Mouse (Mus musculus) embryo, embryonic 11 days (tissue): ENCODE data around the gene Bin2.
A peak's percentile ranks its signal among the peaks of the same experiment; 100 is the strongest.
"Not testable (repeated sequence)": the region's sequence is repeated elsewhere in the genome, so short reads cannot be mapped to it uniquely, and the experiment has no call there.

Source experiments
- DNase-seq: peaks from one replicate; pipeline ENCODE4 v3.0.0-alpha.2; 2015

The Bin2 gene

GRCm38 (mm10) chr15:100642451-100642850 is 26.9 kb downstream of the Bin2 start:
- DNase-seq: no peak

- DNase-seq: no peak
These were observed 28.0 kb downstream of the Bin2 start for GRCm38 (mm10) chr15:100641226-100641810.

DNA sequence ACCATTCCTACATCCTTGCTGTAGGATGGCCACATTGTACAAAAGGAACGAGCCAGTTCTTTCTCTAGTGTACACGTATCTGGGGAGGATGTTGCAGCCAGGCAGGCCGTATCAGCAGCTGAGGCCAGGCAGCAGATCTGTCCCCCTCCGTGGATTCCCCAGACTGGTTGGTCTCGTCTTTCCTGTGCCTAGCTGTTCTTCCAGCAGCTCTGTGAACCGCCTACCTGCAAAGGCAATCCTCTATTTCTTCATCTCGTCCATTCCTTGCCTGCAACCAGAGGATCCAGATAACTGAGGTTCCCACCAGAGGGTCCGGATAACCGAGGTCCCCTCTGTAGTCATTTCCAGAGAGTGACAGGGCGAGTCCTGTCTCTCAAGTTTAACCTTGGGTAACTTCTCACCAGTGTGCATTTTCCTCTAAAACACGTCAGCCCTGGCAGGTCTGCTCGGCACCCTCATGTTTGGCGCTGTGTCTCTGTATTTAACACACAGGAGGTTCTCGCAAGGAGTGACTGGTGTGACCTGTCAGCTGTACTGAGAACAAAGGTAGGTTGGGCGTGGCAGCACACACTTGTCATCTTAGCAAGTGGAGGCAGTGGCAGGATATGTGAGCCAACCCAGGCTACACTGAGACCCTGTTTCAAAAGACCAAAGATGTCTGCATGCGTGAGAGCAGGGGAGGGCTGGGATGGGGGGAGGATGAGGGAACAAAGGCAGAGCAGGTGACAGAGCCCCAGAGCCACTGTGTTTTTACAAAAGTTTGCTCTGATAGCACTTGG is 29.2 kb downstream of the Bin2 start:
- DNase-seq: no peak

GRCm38 (mm10) chr15:100637661-100638060 is 31.7 kb downstream of the Bin2 start:
- peak; percentile 36 for DNase-seq

DNA sequence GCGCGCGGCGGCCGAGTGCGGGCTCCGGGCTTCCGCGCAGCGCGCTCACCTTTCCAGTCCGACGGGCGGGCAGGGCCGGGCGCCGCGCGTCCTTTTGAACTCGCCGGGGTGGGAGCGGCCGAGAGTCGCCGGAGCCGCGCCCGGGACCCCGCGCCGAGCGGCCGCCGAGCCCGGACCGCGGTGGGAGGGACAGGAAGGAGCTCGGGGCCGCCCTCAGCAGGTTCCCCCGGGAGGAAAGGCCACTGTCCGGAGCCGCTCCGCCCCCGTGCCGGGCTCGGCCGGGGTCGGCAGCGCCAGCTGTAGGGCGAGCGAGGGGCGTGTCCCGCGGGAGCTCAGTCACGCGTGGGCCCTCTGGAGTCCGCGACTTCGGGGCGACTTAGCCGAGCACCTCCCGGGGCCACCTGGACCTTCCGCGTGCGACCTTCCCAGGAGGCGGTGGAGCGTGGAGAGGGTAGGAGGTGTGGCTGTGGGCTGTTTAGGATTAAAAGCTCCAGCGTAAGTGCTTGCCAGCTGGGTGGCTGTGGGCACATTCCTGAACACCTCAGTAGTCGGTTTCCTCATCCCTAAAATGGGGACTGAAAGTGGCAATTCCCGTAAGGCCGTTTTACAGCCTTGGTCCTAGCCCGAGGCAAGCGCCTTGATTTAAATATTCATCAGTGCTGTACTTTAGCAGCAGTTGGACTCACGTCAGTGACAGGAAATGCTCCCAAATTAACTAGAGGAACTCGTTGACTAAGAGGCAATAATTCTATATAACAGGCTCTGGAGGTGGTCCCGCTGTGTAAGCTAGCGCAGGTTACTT is 32.5 kb downstream of the Bin2 start, which contains the start of gene Smagp:
TSS of gene Smagp (minus strand) at position 241 of the 802 bp plus-strand sequence.
- DNase-seq: peak; percentile 56

GRCm38 (mm10) chr15:100635851-100636645 is 33.3 kb downstream of the Bin2 start:
- no peak for DNase-seq

- no peak for DNase-seq
These were observed 34.1 kb downstream of the Bin2 start for GRCm38 (mm10) chr15:100635239-100635638.

DNA sequence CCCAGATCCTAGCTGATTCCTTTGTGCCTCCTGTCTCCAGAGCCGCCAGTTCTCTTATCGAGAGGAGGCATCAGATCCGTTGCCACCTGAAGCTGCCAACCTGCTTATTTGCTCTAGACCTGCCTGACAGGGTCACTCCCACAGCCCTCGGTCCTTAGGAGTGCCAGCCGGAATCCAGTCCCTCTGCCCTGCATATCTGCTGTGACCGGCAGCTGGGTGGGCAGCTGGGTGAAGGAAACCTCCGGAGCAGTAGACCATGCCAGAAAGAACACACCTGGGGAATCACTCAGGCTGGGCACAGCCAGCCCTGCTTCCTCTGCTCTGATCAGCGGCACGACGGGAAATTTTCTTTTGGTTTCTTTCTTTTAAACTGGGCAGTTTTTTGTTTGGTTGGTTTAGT is 36.0 kb downstream of the Bin2 start:
- no peak for DNase-seq

DNA sequence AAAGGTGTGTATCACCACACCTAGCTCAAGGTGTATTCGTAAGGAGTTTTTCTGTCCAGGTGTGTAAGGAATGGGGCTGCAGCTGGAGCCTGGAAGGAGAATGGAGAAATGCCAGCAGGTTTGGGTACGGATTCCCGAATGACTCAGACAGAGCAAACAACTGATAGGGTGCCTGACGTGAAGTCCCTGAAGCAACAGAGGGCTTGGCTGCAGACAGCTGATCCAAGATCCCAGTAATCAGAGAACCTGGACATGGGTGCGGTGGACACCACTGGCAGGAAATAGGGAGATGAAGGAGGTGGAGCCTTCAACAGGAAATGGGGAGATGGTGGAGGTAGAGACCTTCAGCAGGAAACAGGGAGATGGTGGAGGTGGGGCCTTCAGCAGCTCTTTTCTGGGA is 37.0 kb downstream of the Bin2 start:
- no peak for DNase-seq

DNA sequence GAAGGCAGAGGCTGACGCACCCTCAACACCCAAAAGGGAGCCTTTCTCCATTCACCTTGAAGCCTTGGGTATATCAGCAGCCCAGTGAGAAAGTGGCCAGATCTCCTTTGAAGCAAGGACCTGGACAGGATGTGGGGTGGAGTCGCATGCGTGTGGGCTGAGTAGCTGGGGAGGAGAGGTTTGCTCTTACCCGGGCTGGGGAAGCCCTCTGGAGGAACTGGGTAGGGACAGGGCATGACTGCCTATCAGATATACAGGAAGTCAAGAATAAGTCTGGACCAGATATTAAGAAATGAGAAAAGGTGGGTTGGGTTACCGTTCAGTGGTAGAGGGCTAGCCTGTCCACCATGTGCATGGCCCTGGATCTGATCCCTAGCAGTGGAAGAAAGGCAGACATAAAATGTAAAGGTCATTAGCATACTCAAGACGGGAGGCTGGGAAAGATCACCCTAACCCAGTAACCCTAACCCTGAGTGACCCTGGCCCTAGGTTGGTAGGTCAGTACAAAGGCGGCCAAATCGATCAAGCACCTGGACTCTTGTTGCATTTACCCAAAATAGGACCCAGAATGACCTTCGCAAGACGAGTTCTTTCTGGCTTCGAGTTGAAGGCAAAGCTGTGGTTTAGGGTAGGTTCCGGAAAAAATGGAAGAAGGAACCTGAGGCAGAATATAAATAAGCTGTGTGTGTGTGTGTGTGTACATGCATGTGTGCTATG is 37.7 kb downstream of the Bin2 start:
- DNase-seq: no peak

- DNase-seq: no peak
These were observed 39.2 kb downstream of the Bin2 start for GRCm38 (mm10) chr15:100630126-100630525.

DNA sequence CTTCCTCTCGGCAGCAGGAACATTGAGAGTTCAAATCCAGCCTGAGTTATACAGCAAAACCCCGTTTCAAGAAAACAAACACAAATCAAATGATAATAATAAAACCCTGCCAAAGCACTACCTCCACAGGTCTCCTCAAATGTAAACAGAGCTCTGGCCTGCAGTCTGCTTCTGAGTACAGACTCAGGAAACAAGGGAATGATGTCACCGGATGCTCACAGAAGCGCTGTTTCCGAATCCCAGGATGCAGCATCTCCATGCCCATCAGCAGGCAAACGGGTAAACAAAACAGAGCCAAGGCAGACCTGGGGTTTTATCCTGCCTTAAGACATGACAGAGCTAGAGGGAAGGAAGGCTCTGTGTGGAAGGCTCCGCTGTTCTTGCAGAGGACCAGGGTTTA is 40.6 kb downstream of the Bin2 start:
- DNase-seq: no peak

DNA sequence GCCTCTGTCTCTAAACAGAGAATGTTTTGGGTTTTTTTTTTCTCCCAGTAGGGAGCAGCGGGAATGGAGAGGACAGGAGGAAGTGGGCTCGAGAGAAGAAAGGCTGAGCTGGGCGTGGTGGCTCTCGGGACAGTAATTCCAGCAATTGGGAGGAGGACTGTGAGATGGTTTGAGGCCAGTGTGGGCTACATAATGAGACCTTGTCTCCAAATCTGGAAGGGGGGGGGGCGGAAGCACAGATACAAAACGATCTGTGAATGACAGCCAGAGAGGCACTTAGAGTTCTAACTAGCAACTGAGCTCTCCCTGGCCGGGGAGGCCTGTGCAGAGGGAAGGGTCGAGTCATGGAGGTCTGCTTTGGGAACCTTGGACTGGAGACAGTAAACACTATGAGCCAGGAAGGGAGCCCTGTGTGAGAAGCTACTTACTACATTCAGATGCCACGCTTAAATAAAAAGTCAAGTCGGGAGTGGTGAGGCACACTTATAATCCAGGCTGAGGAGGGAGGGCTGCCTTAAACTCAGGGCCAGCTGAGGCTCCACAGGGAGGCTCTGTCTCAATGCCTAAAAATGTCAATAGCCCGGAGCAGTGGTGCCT is 41.5 kb downstream of the Bin2 start:
- DNase-seq: peak; percentile 37

DNA sequence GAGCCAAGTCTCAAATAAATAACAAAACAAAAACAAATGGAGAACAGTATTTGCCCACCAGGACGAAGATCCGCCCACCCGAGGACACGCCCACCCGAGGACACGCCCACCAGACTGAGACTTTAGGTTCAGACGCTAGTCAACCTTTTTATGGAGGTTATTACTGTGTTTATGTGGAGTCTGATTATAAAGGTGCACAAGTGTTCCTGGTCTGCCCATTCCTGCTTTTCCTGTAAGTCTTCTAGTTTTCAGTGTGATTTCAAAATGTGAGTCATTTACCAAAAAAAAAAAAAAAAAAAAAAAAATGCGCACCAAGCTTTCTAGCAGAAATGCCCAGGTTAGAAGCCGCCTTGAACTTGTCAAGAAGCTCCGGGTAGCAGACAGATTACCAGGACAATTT is 42.1 kb downstream of the Bin2 start:
- DNase-seq: no peak

DNA sequence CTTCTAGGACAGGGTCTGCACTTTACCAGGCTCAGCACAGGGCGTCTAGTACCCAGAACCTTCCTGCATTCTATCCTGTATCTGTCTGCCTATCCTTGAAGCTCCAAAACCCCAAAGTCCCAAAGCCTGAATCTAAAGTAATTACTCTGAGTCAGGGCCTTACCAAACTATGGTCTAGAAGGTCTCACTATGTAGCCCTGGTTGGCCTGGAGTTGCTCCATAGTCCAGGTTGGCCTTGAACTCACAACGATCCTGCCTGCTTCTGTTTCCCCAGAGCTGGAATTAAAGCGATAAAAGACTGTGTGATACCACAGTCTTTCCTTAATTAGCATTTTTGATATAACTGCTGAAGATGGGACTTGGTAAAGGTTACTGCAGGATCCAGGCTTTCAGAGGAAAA is 44.9 kb downstream of the Bin2 start:
- DNase-seq: no peak

GRCm38 (mm10) chr15:100623754-100624153 is 45.6 kb downstream of the Bin2 start:
- no peak for DNase-seq

- DNase-seq: no peak
These were observed 47.2 kb downstream of the Bin2 start for GRCm38 (mm10) chr15:100622164-100622563.

- DNase-seq: not testable (repeated sequence)
These were observed 47.7 kb downstream of the Bin2 start for GRCm38 (mm10) chr15:100621671-100622070.

DNA sequence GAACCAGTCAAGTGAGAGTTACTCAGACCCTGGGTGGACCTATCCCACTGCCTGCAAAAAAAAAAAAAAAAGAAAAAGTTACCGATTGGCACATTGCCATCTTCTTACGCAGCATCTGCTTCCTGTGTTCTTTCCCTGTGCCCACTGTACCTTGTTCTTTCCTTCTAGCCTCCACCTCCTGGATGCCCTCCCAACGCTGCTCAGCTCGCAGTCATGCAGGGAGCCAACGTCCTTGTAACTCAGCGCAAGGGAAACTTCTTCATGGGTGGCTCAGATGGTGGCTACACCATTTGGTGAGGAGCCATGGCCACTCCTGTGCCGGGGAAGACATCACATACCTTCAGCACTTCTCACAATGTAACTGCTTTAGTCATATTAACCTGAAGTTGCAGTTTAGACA is 50.2 kb downstream of the Bin2 start:
- DNase-seq: no peak

GRCm38 (mm10) chr15:100616221-100616620 is 53.1 kb downstream of the Bin2 start:
- DNase-seq: no peak

- peak; percentile 95 for DNase-seq
These were observed 53.5 kb downstream of the Bin2 start for GRCm38 (mm10) chr15:100615825-100616220.
